Mouse (Mus musculus) spleen, adult 18-20 months (tissue): Measurements from ENCODE around the gene Usmg5.
"Not testable (repeated sequence)": the region's sequence is repeated elsewhere in the genome, so short reads cannot be mapped to it uniquely, and the experiment has no call there.

ENCODE experiments used
- DNase-seq, 2 experiments: peaks; one replicate each; pipeline ENCODE4 v3.0.0; 2022; ENCODE audit warnings: mixed read lengths in 2 of 2

Usmg5 gene

GRCm38 (mm10) chr19:47090550-47091156 lies at the start of gene Usmg5, which contains the start of gene Pdcd11:
TSS of gene Usmg5 (minus strand) at chr19:47090647.
TSS of gene Pdcd11 (plus strand) at chr19:47090768.
- peak; percentile 88 to 91 for DNase-seq

GRCm38 (mm10) chr19:47139611-47140010 lies 49.2 kb upstream of the Usmg5 start:
- DNase-seq: not testable (repeated sequence)

- peak; percentile 63 to 68 for DNase-seq
Observed at GRCm38 (mm10) chr19:47137771-47138421, 47.4 kb upstream of the Usmg5 start, which contains the start of gene Calhm2. TSS of gene Calhm2 (minus strand) at chr19:47138294.

GRCm38 (mm10) chr19:47137051-47137581 lies 46.7 kb upstream of the Usmg5 start:
- DNase-seq: peak; percentile 26 to 46

- no peak for DNase-seq
Observed at GRCm38 (mm10) chr19:47136170-47136569, 45.7 kb upstream of the Usmg5 start.

GRCm38 (mm10) chr19:47135568-47135967 lies 45.1 kb upstream of the Usmg5 start:
- DNase-seq: peak in 1 of 2 experiments; percentile 22

- DNase-seq: peak; percentile 64 to 68
Observed at GRCm38 (mm10) chr19:47133161-47133560, 42.7 kb upstream of the Usmg5 start.

- DNase-seq: peak; percentile 42 to 49
Observed at GRCm38 (mm10) chr19:47130551-47131125, 40.2 kb upstream of the Usmg5 start.

- no peak for DNase-seq
Observed at GRCm38 (mm10) chr19:47128835-47129234, 38.4 kb upstream of the Usmg5 start.

- DNase-seq: no peak
Observed at GRCm38 (mm10) chr19:47128164-47128563, 37.7 kb upstream of the Usmg5 start.

- DNase-seq: peak; percentile 30 to 47
Observed at GRCm38 (mm10) chr19:47122802-47123201, 32.4 kb upstream of the Usmg5 start.

GRCm38 (mm10) chr19:47121054-47121453 lies 30.6 kb upstream of the Usmg5 start:
- no peak for DNase-seq

GRCm38 (mm10) chr19:47118634-47119033 lies 28.2 kb upstream of the Usmg5 start:
- DNase-seq: no peak

- DNase-seq: no peak
Observed at GRCm38 (mm10) chr19:47104641-47105271, 14.3 kb upstream of the Usmg5 start.

GRCm38 (mm10) chr19:47101080-47101479 lies 10.6 kb upstream of the Usmg5 start:
- no peak for DNase-seq

GRCm38 (mm10) chr19:47089718-47090525 lies 525 bp downstream of the Usmg5 start:
- DNase-seq: no peak

- no peak for DNase-seq
Observed at GRCm38 (mm10) chr19:47088226-47088625, 2.2 kb downstream of the Usmg5 start.

GRCm38 (mm10) chr19:47067924-47068611 lies 22.4 kb downstream of the Usmg5 start:
- DNase-seq: peak; percentile 75 to 82

GRCm38 (mm10) chr19:47067096-47067882 lies 23.2 kb downstream of the Usmg5 start, which contains the start of gene Taf5:
TSS of gene Taf5 (plus strand) at chr19:47067746.
- DNase-seq: peak; percentile 94 to 97

- DNase-seq: no peak
Observed at GRCm38 (mm10) chr19:47065860-47066259, 24.6 kb downstream of the Usmg5 start.

- no peak for DNase-seq
Observed at GRCm38 (mm10) chr19:47057684-47058083, 32.8 kb downstream of the Usmg5 start.
